Mouse (Mus musculus) C2C12 (cell line): Measurements from ENCODE around the gene Ntn5. TPM values are rescaled to one million over a fixed set of nuclear protein-coding genes. Genes with fewer than 3 reads are reported as not detected.

ENCODE experiments used
- H3K27me3 ChIP-seq: one replicate; pipeline ENCODE4 v1.6.1; 2011; ENCODE audit not compliant: control insufficient read depth, insufficient read depth, insufficient read length
- H3K36me3 ChIP-seq: one replicate; pipeline ENCODE4 v1.6.1; 2011; ENCODE audit not compliant: control insufficient read depth, insufficient read depth
- H3K4me3 ChIP-seq: one replicate; pipeline ENCODE4 v1.5.1; 2011; ENCODE audit warnings: mild to moderate bottlenecking, control low read depth; ENCODE audit not compliant: poor library complexity, insufficient read depth, severe bottlenecking
- H3K79me2 ChIP-seq: one replicate; pipeline ENCODE4 v1.6.1; 2011; ENCODE audit not compliant: control insufficient read depth, insufficient read depth
- H3K79me3 ChIP-seq: one replicate; pipeline ENCODE4 v1.6.1; 2011; ENCODE audit warnings: low read depth, control low read depth
- H3ac ChIP-seq: one replicate; pipeline ENCODE3; 2011; ENCODE audit warnings: low read depth; ENCODE audit not compliant: control insufficient read depth, insufficient read length
- CEBPB ChIP-seq: IDR thresholded peaks from one replicate; pipeline ENCODE4 v1.6.1; 2011; ENCODE audit warnings: low read depth, mild to moderate bottlenecking, control low read depth, moderate library complexity
- CTCF ChIP-seq: IDR thresholded peaks from one replicate; pipeline ENCODE4 v1.5.1; 2011; ENCODE audit not compliant: control insufficient read depth, insufficient read depth, insufficient read length
- FOSL1 ChIP-seq: IDR thresholded peaks from one replicate; pipeline ENCODE4 v1.8.0; 2011; ENCODE audit warnings: mild to moderate bottlenecking, low read length; ENCODE audit not compliant: poor library complexity, insufficient read depth, severe bottlenecking
- MAX ChIP-seq: IDR thresholded peaks from one replicate; pipeline ENCODE4 v1.6.1; 2011; ENCODE audit warnings: mild to moderate bottlenecking, control low read depth
- MYOD1 ChIP-seq: IDR thresholded peaks from one replicate; pipeline ENCODE4 v1.6.1; 2011; ENCODE audit warnings: low read depth; ENCODE audit not compliant: control insufficient read depth, insufficient read length
- MYOG ChIP-seq: IDR thresholded peaks from one replicate; pipeline ENCODE4 v1.6.1; 2011; ENCODE audit not compliant: control insufficient read depth, insufficient read length; ENCODE audit errors: extremely low read depth
- USF1 ChIP-seq: IDR thresholded peaks from one replicate; pipeline ENCODE4 v1.6.1; 2011; ENCODE audit warnings: low read depth, mild to moderate bottlenecking, control low read depth, moderate library complexity
- polyA plus RNA-seq: library from polyadenylated mRNA; unstranded; fragments of >200 nt; fragmentation: generic; extraction: Trizol; gene quantifications from one replicate; pipeline ENCODE4 v1.2.1, GENCODE M21; 2012; ENCODE audit warnings: missing spikeins

The Ntn5 gene
- polyA plus RNA-seq, 1 experiment, result 0.04 TPM

DNA sequence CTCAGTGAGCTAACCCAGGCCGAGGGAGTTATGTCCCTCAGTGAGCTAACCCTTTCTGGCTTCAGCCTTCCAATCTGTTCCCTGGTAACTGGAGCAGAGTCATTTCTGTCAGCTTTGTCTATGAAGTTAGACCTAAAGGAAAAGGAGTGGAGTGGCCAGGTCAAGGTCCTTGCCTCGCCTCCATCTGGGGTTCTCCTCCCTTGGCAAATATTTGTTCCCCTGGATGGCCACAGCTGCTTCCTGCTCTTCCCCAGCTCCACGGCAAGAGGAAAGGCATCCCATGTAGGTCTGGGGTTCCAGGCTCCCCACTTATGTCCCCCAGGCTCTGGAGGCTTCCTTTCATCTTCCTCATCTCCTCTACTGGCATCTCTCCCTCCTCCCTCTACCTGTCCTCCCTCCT lies 43.8 kb downstream of the Ntn5 start:
- H3K36me3 ChIP-seq, result peaks cover 31% of the 10 kb centered on the region
- no peak overlapping the region for H3K4me3 ChIP-seq
- H3K79me2 ChIP-seq, result peaks cover 7% of the 10 kb centered on the region
- H3K79me3 ChIP-seq, result no peaks in the 10 kb centered on the region
- no peak for TF ChIP-seq CTCF
- no peak for TF ChIP-seq MAX
- no peak for TF ChIP-seq MYOD1
- TF ChIP-seq FOSL1, result no peak
- no peak for TF ChIP-seq MYOG
- TF ChIP-seq CEBPB, result no peak
- TF ChIP-seq USF1, result no peak
- H3ac ChIP-seq, result no peak overlapping the region
- H3K27me3 ChIP-seq, result no peaks in the 10 kb centered on the region

DNA sequence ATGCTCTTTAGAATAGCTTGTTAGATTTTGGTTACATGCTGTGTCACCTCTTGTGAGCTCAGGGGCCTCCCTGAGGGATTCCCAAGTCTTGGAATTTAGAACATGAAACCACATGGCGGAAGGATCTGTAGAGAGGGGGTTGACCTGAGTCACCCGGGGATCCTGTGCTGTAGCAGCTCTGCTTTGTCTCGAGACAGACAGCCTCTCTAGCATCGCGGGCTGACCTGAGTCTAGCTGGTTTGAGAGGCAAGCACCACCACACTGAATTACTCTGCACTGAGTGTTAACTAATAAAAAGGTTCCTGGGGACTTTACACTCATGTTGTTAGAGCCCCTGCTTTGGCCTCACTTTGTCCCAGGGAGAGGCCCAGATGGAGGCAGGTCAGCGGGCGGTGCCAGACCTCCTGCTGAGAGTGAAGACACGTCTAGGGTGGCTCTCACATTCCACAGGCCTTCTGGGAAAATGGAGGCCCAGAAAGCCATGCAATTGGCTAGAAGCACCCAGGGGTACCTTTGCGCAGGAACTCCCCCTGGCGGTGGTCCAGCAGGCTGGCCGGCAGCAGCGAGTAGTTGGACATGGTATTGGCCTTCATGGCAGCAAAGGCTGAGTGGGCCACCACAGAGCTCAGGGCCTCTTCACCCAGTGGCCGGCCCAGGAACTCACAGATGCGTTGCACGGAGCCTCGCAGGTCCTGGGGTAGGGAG lies 47.1 kb downstream of the Ntn5 start:
- H3K79me3 ChIP-seq, result no peaks in the 10 kb centered on the region
- TF ChIP-seq USF1 (no peak), CTCF (peak; percentile 62)
- H3K27me3 ChIP-seq, result no peaks in the 10 kb centered on the region
- H3K4me3 ChIP-seq, result no peak overlapping the region
- H3ac ChIP-seq, result no peak overlapping the region
- H3K36me3 ChIP-seq, result peaks cover 8% of the 10 kb centered on the region
- no peaks in the 10 kb centered on the region for H3K79me2 ChIP-seq

DNA sequence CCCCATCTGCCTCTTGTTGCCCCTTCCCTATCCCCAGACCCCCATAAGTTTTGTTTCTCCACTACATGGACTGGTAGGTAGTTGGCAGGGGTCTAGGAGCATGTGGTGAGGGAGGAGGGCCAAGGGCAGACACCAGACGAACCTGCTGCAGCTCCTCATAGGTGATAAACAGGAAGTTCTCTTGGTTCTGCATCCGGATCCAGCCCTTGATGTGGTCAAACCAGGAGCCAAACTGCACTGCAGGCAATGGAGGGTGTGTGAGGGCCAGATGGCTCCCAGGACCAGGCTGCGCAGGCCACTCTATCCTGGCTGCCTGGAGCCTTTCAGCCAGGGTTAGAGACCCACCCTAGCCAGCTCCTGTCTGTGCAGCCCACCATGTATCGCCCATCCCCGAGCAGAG lies 49.7 kb downstream of the Ntn5 start:
- Histone ChIP-seq H3K27me3 (no peaks in the 10 kb centered on the region), H3K36me3 (no peaks in the 10 kb centered on the region), H3K79me3 (no peaks in the 10 kb centered on the region), H3ac (no peak overlapping the region), H3K79me2 (no peaks in the 10 kb centered on the region), H3K4me3 (no peak overlapping the region)
- no peak for TF ChIP-seq MYOG
- TF ChIP-seq CTCF, result no peak
- TF ChIP-seq USF1, result no peak
- TF ChIP-seq MYOD1, result no peak
- no peak for TF ChIP-seq CEBPB
- no peak for TF ChIP-seq MAX

DNA sequence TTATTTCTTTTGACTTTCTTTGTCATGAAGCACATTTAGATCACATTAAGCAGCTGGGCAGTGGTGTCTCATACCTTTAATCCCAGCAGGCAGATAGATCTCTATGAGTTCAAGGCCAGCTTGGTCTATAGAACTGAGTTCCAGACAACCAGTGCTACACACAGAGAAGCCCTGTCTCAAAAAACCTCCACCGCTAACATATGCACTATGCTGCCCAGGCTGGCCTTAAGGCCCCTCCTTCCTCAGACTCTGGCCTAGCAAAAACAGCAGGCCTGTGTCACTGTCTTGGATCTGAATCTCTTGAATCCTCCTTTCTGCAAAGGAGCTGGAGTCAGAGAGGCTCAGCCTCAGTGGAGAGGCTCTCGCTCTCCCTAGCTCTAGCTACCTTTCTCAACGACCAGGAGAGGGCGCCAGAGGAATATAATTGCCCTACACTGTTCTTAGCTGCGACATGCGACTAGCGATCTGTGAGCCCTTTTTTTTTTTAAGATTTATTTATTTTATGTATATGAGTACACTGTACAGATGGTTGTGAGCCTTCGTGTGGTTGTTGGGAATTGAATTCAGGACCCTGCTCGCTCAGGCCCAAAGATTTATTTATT lies 55.4 kb downstream of the Ntn5 start:
- no peaks in the 10 kb centered on the region for H3K36me3 ChIP-seq

DNA sequence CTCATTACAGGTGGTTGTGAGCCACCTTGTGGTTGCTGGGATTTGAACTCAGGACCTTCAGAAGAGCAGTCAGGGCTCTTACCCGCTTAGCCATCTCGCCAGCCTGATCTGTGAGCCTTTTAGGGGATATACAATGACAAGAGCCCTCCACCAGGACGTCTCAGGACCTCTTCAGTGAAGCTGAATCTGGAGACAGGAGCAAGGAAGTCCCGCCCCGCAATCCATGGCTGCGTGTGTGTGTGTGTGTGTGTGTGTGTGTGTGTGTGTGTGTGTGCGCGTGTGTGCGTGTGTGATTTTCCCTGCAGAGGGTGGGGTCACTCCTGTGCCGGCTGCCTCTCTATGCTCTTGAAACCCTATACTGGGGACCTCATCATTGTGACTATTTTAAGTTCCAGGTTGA lies 56.0 kb downstream of the Ntn5 start:
- Histone ChIP-seq H3K36me3 (no peaks in the 10 kb centered on the region), H3K4me3 (no peak overlapping the region), H3ac (no peak overlapping the region), H3K79me3 (no peaks in the 10 kb centered on the region), H3K27me3 (no peaks in the 10 kb centered on the region), H3K79me2 (no peaks in the 10 kb centered on the region)
- TF ChIP-seq MAX (no peak), USF1 (no peak), MYOD1 (no peak), MYOG (no peak), FOSL1 (no peak), CTCF (no peak), CEBPB (no peak)

More for the DNA sequence above, 55.4 kb downstream of the Ntn5 start:
- Histone ChIP-seq H3ac (no peak overlapping the region), H3K27me3 (no peaks in the 10 kb centered on the region), H3K79me2 (no peaks in the 10 kb centered on the region), H3K4me3 (no peak overlapping the region), H3K79me3 (no peaks in the 10 kb centered on the region)
- no peak for TF ChIP-seq MYOG
- TF ChIP-seq FOSL1, result no peak
- TF ChIP-seq MYOD1, result no peak
- TF ChIP-seq MAX, result no peak
- TF ChIP-seq CEBPB, result no peak
- TF ChIP-seq CTCF, result no peak
- no peak for TF ChIP-seq USF1

DNA sequence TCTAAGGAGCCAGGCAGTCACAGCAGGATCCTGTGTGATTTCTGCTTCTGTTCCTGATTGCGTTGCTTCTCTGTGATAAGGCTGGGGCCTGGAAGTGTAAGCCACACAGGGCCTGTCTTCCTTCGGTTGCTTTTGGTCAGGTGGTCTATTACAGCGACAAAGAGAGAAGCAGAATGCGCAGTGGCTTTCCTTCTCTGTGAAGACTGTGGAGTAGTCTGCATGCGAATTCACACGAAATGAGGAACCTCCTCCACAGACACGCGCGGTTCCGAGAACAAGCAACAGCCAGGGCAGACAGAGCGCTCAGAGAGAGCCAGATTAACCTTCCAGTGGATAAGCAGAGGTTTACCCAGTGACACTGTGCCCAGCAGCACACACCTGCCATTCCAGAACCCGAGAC lies 57.5 kb downstream of the Ntn5 start:
- Histone ChIP-seq H3K27me3 (no peaks in the 10 kb centered on the region), H3K36me3 (no peaks in the 10 kb centered on the region), H3K4me3 (no peak overlapping the region), H3ac (no peak overlapping the region), H3K79me2 (no peaks in the 10 kb centered on the region), H3K79me3 (no peaks in the 10 kb centered on the region)
- no peak for TF ChIP-seq USF1
- no peak for TF ChIP-seq MYOD1
- TF ChIP-seq CEBPB, result no peak
- TF ChIP-seq MAX, result no peak
